Mouse (Mus musculus) intestine, embryonic 14.5 days (tissue): ENCODE measurements around the gene Plcb4. TPM values are rescaled to one million over a fixed set of nuclear protein-coding genes. Genes with fewer than 3 reads are reported as not detected.
"Not testable (repeated sequence)": the region's sequence is repeated elsewhere in the genome, so short reads cannot be mapped to it uniquely, and the experiment has no call there.

Experiments used
- ATAC-seq: fragments of 200-750 bp; cut with Nextera tagmentation; replicated peaks from 2 replicates; pipeline ENCODE4 v1.8.0; 2017; ENCODE audit warnings: low read depth, moderate number of reproducible peaks, moderate TSS enrichment, moderate library complexity; ENCODE audit not compliant: low FRiP score, low TSS enrichment
- DNase-seq: peaks from one replicate; pipeline ENCODE4 v3.0.0-alpha.2; 2018; ENCODE audit warnings: low spot score
- H3K27ac ChIP-seq: fragments of 300-500 bp; sonication (generic); 2 replicates; pipeline ENCODE4 v1.5.1; 2014; ENCODE audit warnings: low read depth, mild to moderate bottlenecking, control low read depth
- H3K27me3 ChIP-seq: fragments of 300-500 bp; sonication (generic); replicated peaks from 2 replicates; pipeline ENCODE4 v1.6.1; 2014; ENCODE audit warnings: low read length, control low read depth; ENCODE audit not compliant: control insufficient read depth, insufficient read depth
- H3K36me3 ChIP-seq: fragments of 300-500 bp; sonication (generic); 2 replicates; pipeline ENCODE4 v1.6.1; 2014; ENCODE audit warnings: low read length, control low read depth; ENCODE audit not compliant: control insufficient read depth, insufficient read depth
- H3K4me1 ChIP-seq: fragments of 300-500 bp; sonication (generic); replicated peaks from 2 replicates; pipeline ENCODE4 v1.6.1; 2014; ENCODE audit warnings: low read length, control low read depth, mixed read lengths; ENCODE audit not compliant: control insufficient read depth, insufficient read depth
- H3K4me2 ChIP-seq: fragments of 300-500 bp; sonication (generic); 2 replicates; pipeline ENCODE4 v1.6.1; 2014; ENCODE audit warnings: low read length
- H3K4me3 ChIP-seq: fragments of 300-500 bp; sonication (generic); 2 replicates; pipeline ENCODE4 v1.5.1; 2014; ENCODE audit warnings: low read depth, low read length, control low read depth, mixed read lengths
- H3K9ac ChIP-seq: fragments of 300-500 bp; sonication (generic); 2 replicates; pipeline ENCODE4 v1.6.1; 2014; ENCODE audit warnings: mild to moderate bottlenecking, low read length
- H3K9me3 ChIP-seq: fragments of 300-500 bp; sonication (generic); 2 replicates; pipeline ENCODE4 v1.6.1; 2016; ENCODE audit warnings: low read length, control low read depth; ENCODE audit not compliant: control insufficient read depth
- WGBS: fragments of 180-500 bp; shearing (Covaris S2); extraction: QIAGEN DNeasy Blood & Tissue Kit; methylation state at CpG from one replicate; pipeline ENCODE4 v1.1.7; 2014; 5-methylcytosine and 5-hydroxymethylcytosine counted together
- polyA plus RNA-seq: library from polyadenylated mRNA; unstranded; fragments of >200 nt; fragmentation: Nextera tagmentation; extraction: Ambion mirVana; gene quantifications from 2 replicates; pipeline ENCODE4 v1.2.1, GENCODE M21; 2014

The Plcb4 gene
- polyA plus RNA-seq, 1 experiment from 2014 or later = 19.4 TPM

DNA sequence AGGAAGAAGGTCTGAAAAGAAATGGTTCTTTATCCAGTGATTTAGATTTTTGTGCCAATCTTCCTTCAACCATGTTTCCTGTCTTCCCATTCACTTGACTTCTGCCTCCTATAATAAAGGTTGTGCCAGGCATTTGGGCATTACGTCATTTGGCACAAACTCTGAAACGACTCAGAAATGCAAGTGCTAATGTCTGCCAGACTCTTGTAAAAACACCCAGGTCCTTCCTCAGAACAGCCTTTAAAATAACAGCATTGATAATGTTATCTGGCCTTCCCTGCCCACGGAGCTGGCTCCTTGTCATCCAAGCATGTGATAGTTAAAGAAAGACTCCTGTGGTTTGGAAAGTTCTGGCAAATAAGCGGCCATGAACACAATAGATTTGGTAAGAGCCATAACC lies 229.4 kb downstream of the Plcb4 start:
- WGBS = 70% methylated on average over 4 of the region's 4 CpGs
- Histone ChIP-seq H3K27ac (no peak overlapping the region), H3K9me3 (no peaks in the 10 kb centered on the region), H3K9ac (no peak overlapping the region), H3K27me3 (no peaks in the 10 kb centered on the region), H3K36me3 (no peaks in the 10 kb centered on the region), H3K4me1 (peaks cover 18% of the 10 kb centered on the region; the same call in 1 of the 2 replicates), H3K4me2 (no peak overlapping the region), H3K4me3 (no peak overlapping the region)
- DNase-seq (no peak), ATAC-seq (no peak)

- H3K9me3 ChIP-seq = no peaks in the 10 kb centered on the region
- H3K36me3 ChIP-seq = no peaks in the 10 kb centered on the region
- ATAC-seq (no peak), DNase-seq (no peak)
- H3K4me1 ChIP-seq = peaks cover 18% of the 10 kb centered on the region; the same call in 1 of the 2 replicates
- H3K4me2 ChIP-seq = no peak overlapping the region
- H3K27ac ChIP-seq = no peak overlapping the region
- H3K9ac ChIP-seq = no peak overlapping the region
- WGBS = 87% methylated on average over 10 of the region's 10 CpGs
- H3K27me3 ChIP-seq = no peaks in the 10 kb centered on the region
- no peak overlapping the region for H3K4me3 ChIP-seq
Measured at GRCm38 (mm10) chr2:135888767-135889166, 230.0 kb downstream of the Plcb4 start.

DNA sequence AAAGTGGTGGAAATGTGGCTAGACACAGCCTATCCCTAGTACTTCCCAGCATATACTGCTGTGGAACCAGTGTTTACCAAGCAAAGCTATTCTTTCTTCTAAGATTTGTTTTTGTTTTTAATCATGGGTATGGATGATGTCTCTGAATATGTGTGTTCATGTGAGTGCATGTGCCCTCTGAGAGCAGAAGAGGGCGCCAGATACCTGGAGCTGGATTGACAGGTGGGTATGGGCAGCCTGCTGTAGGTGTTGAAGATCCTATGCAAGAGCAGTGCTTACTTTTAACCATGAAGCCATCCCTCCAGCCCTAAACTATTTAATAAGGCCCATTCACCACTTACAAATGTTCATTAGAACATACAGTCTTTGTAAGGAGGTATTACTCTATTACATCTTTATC lies 231.3 kb downstream of the Plcb4 start:
- Histone ChIP-seq H3K36me3 (no peaks in the 10 kb centered on the region), H3K4me1 (peaks cover 14% of the 10 kb centered on the region; the same call in 1 of the 2 replicates), H3K27me3 (no peaks in the 10 kb centered on the region), H3K9me3 (no peaks in the 10 kb centered on the region), H3K27ac (no peak overlapping the region), H3K9ac (no peak overlapping the region), H3K4me3 (no peak overlapping the region), H3K4me2 (no peak overlapping the region)
- ATAC-seq (no peak), DNase-seq (no peak)
- WGBS = 92% methylated on average over 1 of the region's 1 CpGs

- ATAC-seq (no peak), DNase-seq (no peak)
- no peaks in the 10 kb centered on the region for H3K9me3 ChIP-seq
- no peak overlapping the region for H3K9ac ChIP-seq
- no peak overlapping the region for H3K4me3 ChIP-seq
- H3K4me1 ChIP-seq = peaks cover 5% of the 10 kb centered on the region; the same call in 1 of the 2 replicates
- WGBS = 93% methylated on average over 10 of the region's 10 CpGs
- no peaks in the 10 kb centered on the region for H3K36me3 ChIP-seq
- no peak overlapping the region for H3K27ac ChIP-seq
- no peaks in the 10 kb centered on the region for H3K27me3 ChIP-seq
- no peak overlapping the region for H3K4me2 ChIP-seq
Measured at GRCm38 (mm10) chr2:135891097-135891496, 232.3 kb downstream of the Plcb4 start.

DNA sequence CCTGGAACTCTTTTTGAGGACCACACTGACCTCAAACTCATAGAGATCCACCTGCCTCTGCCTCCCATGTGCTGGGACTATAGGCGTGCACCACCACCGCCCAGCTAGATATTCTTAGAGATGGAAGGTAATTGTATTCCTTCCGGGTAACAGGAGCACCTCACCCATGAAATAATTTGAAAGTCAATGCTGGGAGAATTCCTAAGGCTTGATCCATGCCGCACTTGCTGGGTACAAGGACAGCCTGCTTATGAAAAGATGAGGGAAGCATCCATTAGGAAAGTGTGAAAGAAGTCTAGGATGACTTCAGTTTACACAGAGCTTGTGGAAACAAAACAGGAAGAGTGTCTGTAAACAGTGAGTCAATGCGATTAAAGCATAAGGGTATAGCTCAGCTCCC lies 232.9 kb downstream of the Plcb4 start:
- H3K9me3 ChIP-seq = no peaks in the 10 kb centered on the region
- H3K27ac ChIP-seq = no peak overlapping the region
- no peaks in the 10 kb centered on the region for H3K4me1 ChIP-seq
- H3K4me2 ChIP-seq = no peak overlapping the region
- no peaks in the 10 kb centered on the region for H3K36me3 ChIP-seq
- WGBS = 88% methylated on average over 5 of the region's 5 CpGs
- H3K27me3 ChIP-seq = no peaks in the 10 kb centered on the region
- no peak overlapping the region for H3K9ac ChIP-seq
- DNase-seq (no peak), ATAC-seq (no peak)
- no peak overlapping the region for H3K4me3 ChIP-seq

DNA sequence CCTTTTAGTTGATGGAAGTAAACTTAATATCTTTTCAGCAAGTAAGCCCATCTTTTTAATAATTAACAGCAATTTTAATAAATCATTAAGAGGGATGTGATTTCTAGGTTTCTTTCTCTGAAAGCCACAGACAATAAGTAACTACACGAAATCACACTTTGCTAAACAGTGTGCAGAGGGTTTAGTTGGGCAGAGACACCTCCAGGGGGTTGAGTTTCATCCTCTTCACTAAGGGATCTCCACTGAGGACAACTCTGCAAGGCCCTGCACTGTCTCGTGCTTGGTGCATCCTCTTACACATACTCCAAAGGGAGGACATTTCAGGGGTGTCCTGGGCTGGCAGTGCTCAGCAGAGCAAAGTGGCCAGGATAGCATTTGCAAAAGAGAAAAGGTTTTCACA lies 235.8 kb downstream of the Plcb4 start:
- ATAC-seq = no peak
- WGBS = 75% methylated on average over 2 of the region's 2 CpGs

DNA sequence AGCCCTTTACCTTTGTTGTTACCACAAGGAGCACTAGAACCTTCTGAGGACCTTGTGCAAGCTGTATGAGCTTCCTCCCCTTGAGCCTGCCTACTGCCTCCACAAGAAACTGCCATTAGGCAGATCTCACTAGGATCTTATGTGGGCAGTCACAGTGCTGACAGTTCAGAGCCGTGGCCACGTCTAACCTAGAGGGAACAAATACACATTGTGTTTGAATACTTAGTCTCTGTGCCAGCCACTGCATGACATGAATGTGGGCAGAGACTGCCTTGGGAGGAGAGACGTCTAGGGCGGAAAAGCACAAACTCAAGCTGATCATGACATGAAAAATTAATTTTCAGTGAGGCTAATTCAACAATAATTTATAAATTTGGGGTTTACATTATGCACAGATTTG lies 239.2 kb downstream of the Plcb4 start:
- no peak for DNase-seq

More for the DNA sequence above, 235.8 kb downstream of the Plcb4 start:
- Histone ChIP-seq H3K9ac (no peak overlapping the region), H3K27me3 (no peaks in the 10 kb centered on the region), H3K4me1 (no peaks in the 10 kb centered on the region), H3K4me3 (no peak overlapping the region), H3K9me3 (no peaks in the 10 kb centered on the region), H3K4me2 (no peak overlapping the region), H3K27ac (no peak overlapping the region), H3K36me3 (no peaks in the 10 kb centered on the region)
- no peak for DNase-seq

DNA sequence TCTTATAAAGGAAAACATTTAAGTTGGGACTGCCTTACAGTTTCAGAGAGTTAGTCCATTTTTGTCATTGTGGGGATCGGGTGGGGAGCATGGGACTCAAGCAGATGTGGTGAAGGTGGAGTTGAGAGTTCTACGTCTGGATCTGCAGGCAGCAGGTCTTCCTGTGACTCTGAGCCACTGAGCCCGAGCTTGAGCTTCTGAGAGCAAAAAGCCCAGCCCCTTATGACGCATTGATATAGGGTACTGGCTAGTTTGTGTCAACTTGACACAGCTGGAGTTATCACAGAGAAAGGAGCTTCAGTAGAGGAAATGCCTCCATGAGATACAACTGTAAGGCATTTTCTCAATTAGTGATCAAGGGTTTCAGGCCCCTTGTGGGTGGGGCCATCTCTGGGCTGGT lies 241.1 kb downstream of the Plcb4 start:
- WGBS = 76% methylated on average over 4 of the region's 4 CpGs
- DNase-seq, H3K9ac ChIP-seq, H3K27ac ChIP-seq, H3K27me3 ChIP-seq, ATAC-seq, H3K4me3 ChIP-seq, H3K4me1 ChIP-seq, H3K9me3 ChIP-seq, H3K4me2 ChIP-seq, H3K36me3 ChIP-seq: not testable (repeated sequence)

More for the DNA sequence above, 239.2 kb downstream of the Plcb4 start:
- H3K4me2 ChIP-seq = no peak overlapping the region
- H3K36me3 ChIP-seq = no peaks in the 10 kb centered on the region
- H3K9me3 ChIP-seq = no peaks in the 10 kb centered on the region
- no peaks in the 10 kb centered on the region for H3K4me1 ChIP-seq
- no peak for ATAC-seq
- no peak overlapping the region for H3K9ac ChIP-seq
- no peaks in the 10 kb centered on the region for H3K27me3 ChIP-seq
- no peak overlapping the region for H3K4me3 ChIP-seq
- 69% methylated on average over 4 of the region's 4 CpGs for WGBS
- H3K27ac ChIP-seq = no peak overlapping the region

- Histone ChIP-seq H3K9me3 (no peaks in the 10 kb centered on the region), H3K4me3 (no peak overlapping the region), H3K36me3 (no peaks in the 10 kb centered on the region), H3K27ac (no peak overlapping the region), H3K27me3 (no peaks in the 10 kb centered on the region), H3K4me1 (no peaks in the 10 kb centered on the region), H3K9ac (no peak overlapping the region), H3K4me2 (no peak overlapping the region)
- WGBS = 89% methylated on average over 4 of the region's 4 CpGs
- ATAC-seq (no peak), DNase-seq (no peak)
Measured at GRCm38 (mm10) chr2:135901015-135901414, 242.2 kb downstream of the Plcb4 start.
